Mouse (Mus musculus) neural tube, embryonic 15.5 days (tissue): ENCODE results near the gene Nipsnap2. TPM values are rescaled to one million over a fixed set of nuclear protein-coding genes. Genes with fewer than 3 reads are reported as not detected.
"Not testable (repeated sequence)": the region's sequence is repeated elsewhere in the genome, so short reads cannot be mapped to it uniquely, and the experiment has no call there.

ENCODE experiments used
- ATAC-seq: fragments of 200-750 bp; cut with Nextera tagmentation; 2 replicates; pipeline ENCODE4 v1.8.0; 2017; ENCODE audit warnings: mild to moderate bottlenecking, moderate TSS enrichment, moderate library complexity; ENCODE audit not compliant: low FRiP score
- H3K27ac ChIP-seq: fragments of 300-500 bp; sonication (generic); replicated peaks from 2 replicates; pipeline ENCODE4 v1.5.1; 2015; ENCODE audit warnings: mild to moderate bottlenecking, inconsistent platforms
- H3K27me3 ChIP-seq: fragments of 300-500 bp; sonication (generic); replicated peaks from 2 replicates; pipeline ENCODE4 v1.6.1; 2015; ENCODE audit warnings: inconsistent platforms
- H3K36me3 ChIP-seq: fragments of 300-500 bp; sonication (generic); 2 replicates; pipeline ENCODE4 v1.6.1; 2015; ENCODE audit warnings: inconsistent platforms
- H3K4me1 ChIP-seq: fragments of 300-500 bp; sonication (generic); 2 replicates; pipeline ENCODE4 v1.6.1; 2015; ENCODE audit warnings: inconsistent platforms
- H3K4me2 ChIP-seq: fragments of 300-500 bp; sonication (generic); 2 replicates; pipeline ENCODE4 v1.6.1; 2015; ENCODE audit warnings: inconsistent platforms, mild to moderate bottlenecking, moderate library complexity
- H3K4me3 ChIP-seq: fragments of 300-500 bp; sonication (generic); replicated peaks from 2 replicates; pipeline ENCODE4 v1.5.1; 2015; ENCODE audit warnings: mild to moderate bottlenecking, inconsistent platforms
- H3K9ac ChIP-seq: fragments of 300-500 bp; sonication (generic); replicated peaks from 2 replicates; pipeline ENCODE4 v1.6.1; 2015; ENCODE audit warnings: mild to moderate bottlenecking, inconsistent platforms
- H3K9me3 ChIP-seq: fragments of 300-500 bp; sonication (generic); replicated peaks from 2 replicates; pipeline ENCODE4 v1.6.1; 2016; ENCODE audit warnings: inconsistent platforms
- WGBS: fragments of 180-500 bp; shearing (Covaris S2); methylation state at CpG from one replicate; pipeline ENCODE4 v1.1.7; 2015; ENCODE audit warnings: mixed read lengths; 5-methylcytosine and 5-hydroxymethylcytosine counted together
- polyA plus RNA-seq: library from polyadenylated mRNA; unstranded; fragments of >200 nt; fragmentation: Nextera tagmentation; extraction: Ambion mirVana; gene quantifications from 2 replicates; pipeline ENCODE4 v1.2.1, GENCODE M21; 2015

Gene Nipsnap2
- polyA plus RNA-seq, 1 experiment from 2014 or later, result 95.7 TPM

- Histone ChIP-seq H3K27ac (no peak overlapping the region), H3K27me3 (no peaks in the 10 kb centered on the region), H3K9me3 (no peaks in the 10 kb centered on the region), H3K4me3 (no peak overlapping the region), H3K9ac (no peak overlapping the region), H3K4me2 (no peak overlapping the region), H3K4me1 (no peaks in the 10 kb centered on the region), H3K36me3 (peaks cover 21% of the 10 kb centered on the region)
- no peak for ATAC-seq
- 88% methylated on average over 23 of the region's 23 CpGs for WGBS
These were observed 45.8 kb downstream of the Nipsnap2 start for GRCm38 (mm10) chr5:129770443-129771355.

DNA sequence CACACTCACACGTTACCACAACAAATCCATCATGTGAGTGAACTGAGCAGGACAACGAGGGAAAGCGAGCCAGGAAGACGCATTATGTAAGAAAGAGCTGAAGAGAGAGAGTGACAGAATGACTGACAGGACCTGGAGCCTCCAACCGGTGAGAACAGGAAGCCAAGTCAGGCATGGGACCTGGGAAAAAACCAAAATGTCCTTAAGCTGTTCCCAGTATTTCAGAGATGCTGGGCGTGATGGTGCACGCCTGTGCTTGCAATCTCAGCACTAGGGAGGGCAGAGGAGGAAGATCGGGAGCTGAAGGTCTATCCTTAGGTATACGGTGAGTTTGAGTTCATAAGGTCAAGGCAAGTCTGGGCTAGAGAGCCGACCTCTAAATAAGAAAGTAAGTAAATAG, 47.6 kb downstream of the Nipsnap2 start:
- Histone ChIP-seq H3K27ac (no peak overlapping the region), H3K9ac (no peak overlapping the region), H3K4me1 (no peaks in the 10 kb centered on the region), H3K27me3 (no peaks in the 10 kb centered on the region), H3K4me3 (no peak overlapping the region), H3K4me2 (no peak overlapping the region), H3K36me3 (peaks cover 16% of the 10 kb centered on the region), H3K9me3 (no peaks in the 10 kb centered on the region)
- WGBS, result 91% methylated on average over 10 of the region's 10 CpGs
- ATAC-seq, result no peak

DNA sequence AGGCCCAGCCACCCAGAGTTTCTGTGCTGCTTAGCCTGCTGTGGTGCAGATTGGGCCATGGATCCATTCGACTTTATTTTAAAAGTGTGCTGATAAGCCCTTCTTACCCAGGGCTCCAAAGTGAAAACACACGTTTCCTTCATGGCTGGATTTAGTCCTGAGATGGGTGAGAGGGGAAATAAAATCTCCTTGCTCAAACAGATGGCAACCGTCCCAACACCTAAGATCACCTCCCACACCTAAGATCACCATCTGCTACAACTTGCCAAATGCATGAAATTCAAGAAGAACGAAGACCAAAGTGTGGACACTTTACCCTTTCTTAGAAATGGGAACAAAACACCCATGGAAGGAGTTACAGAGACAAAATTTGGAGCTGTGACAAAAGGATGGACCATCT, 48.5 kb downstream of the Nipsnap2 start:
- not testable (repeated sequence) for H3K9me3 ChIP-seq, H3K9ac ChIP-seq, H3K27ac ChIP-seq, H3K4me3 ChIP-seq, H3K4me1 ChIP-seq, ATAC-seq, H3K27me3 ChIP-seq, H3K4me2 ChIP-seq
- 92% methylated on average over 4 of the region's 4 CpGs for WGBS
- peaks cover 12% of the 10 kb centered on the region for H3K36me3 ChIP-seq

DNA sequence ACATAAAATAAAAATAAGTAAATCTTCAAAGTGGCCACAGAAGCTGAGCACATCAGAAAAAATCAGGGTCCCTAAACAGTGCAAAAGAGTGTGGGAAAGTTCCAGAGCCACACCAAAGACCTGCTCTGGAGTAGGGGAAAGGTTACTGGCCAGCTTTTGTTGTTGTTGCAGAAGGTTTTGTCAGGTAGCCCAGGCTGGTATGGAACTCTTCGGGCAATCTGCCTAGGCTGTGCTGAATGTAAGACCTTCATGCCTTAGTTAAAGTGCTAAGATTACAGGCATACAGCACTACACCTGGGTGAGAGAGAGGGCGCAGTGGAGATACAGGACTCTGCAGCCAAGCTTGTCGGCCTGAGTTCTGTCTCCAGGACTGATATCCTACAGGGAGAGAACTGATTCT, 49.8 kb downstream of the Nipsnap2 start:
- Histone ChIP-seq H3K36me3 (peaks cover 7% of the 10 kb centered on the region), H3K9me3 (no peaks in the 10 kb centered on the region), H3K27ac (no peak overlapping the region), H3K4me1 (peaks cover 11% of the 10 kb centered on the region), H3K4me3 (no peak overlapping the region), H3K4me2 (no peak overlapping the region), H3K9ac (no peak overlapping the region), H3K27me3 (no peaks in the 10 kb centered on the region)
- ATAC-seq, result no peak
- 95% methylated on average over 3 of the region's 3 CpGs for WGBS

GRCm38 (mm10) chr5:129778348-129778995, 53.6 kb downstream of the Nipsnap2 start:
- H3K4me2 ChIP-seq, result peak overlapping the region; percentile 93
- H3K9me3 ChIP-seq, result no peaks in the 10 kb centered on the region
- 43% methylated on average over 11 of the region's 11 CpGs for WGBS
- H3K4me3 ChIP-seq, result peak overlapping the region; percentile 55
- H3K27me3 ChIP-seq, result no peaks in the 10 kb centered on the region
- no peak for ATAC-seq
- H3K36me3 ChIP-seq, result no peaks in the 10 kb centered on the region
- H3K27ac ChIP-seq, result peak overlapping the region; percentile 1; the same call in 1 of the 2 replicates
- H3K4me1 ChIP-seq, result peaks cover 13% of the 10 kb centered on the region
- peak overlapping the region; percentile 61 for H3K9ac ChIP-seq

GRCm38 (mm10) chr5:129778996-129779716, 54.3 kb downstream of the Nipsnap2 start:
- Histone ChIP-seq H3K9ac (peak overlapping the region; percentile 61), H3K4me2 (peak overlapping the region; percentile 93), H3K4me1 (peaks cover 13% of the 10 kb centered on the region), H3K36me3 (no peaks in the 10 kb centered on the region), H3K27ac (peak overlapping the region; percentile 1; the same call in 1 of the 2 replicates), H3K9me3 (no peaks in the 10 kb centered on the region), H3K4me3 (peak overlapping the region; percentile 55), H3K27me3 (no peaks in the 10 kb centered on the region)
- WGBS, result 3% methylated on average over 32 of the region's 32 CpGs
- peak; percentile 94 for ATAC-seq

- Histone ChIP-seq H3K4me2 (no peak overlapping the region), H3K9ac (no peak overlapping the region), H3K4me1 (peaks cover 13% of the 10 kb centered on the region), H3K27ac (no peak overlapping the region), H3K36me3 (no peaks in the 10 kb centered on the region), H3K9me3 (no peaks in the 10 kb centered on the region), H3K27me3 (no peaks in the 10 kb centered on the region), H3K4me3 (no peak overlapping the region)
- 90% methylated on average over 3 of the region's 3 CpGs for WGBS
- no peak for ATAC-seq
These were observed 55.3 kb downstream of the Nipsnap2 start for GRCm38 (mm10) chr5:129780131-129780530.

DNA sequence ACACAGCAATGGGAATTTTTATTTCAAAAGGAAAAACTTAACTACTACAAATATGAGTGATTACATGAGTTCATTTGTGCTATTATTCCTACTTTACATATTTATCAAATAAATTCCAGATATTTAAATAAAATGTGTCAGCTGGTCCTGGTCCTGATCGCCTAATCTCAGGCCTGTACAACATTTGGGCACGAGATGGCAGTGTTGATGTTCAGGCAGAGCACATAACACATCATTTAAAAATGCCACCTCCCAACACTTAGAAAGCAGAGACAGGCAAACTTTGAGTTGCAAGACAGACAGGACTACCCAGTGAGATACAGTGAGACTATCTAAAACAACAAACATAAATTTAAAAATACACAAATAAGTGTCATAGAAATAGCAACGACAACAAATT, 57.3 kb downstream of the Nipsnap2 start:
- no peak overlapping the region for H3K9ac ChIP-seq
- H3K4me1 ChIP-seq, result peaks cover 18% of the 10 kb centered on the region
- H3K27me3 ChIP-seq, result no peaks in the 10 kb centered on the region
- WGBS, result 57% methylated on average over 3 of the region's 3 CpGs
- no peak overlapping the region for H3K4me3 ChIP-seq
- ATAC-seq, result no peak
- H3K9me3 ChIP-seq, result no peaks in the 10 kb centered on the region
- H3K36me3 ChIP-seq, result no peaks in the 10 kb centered on the region
- H3K27ac ChIP-seq, result no peak overlapping the region
- no peak overlapping the region for H3K4me2 ChIP-seq

DNA sequence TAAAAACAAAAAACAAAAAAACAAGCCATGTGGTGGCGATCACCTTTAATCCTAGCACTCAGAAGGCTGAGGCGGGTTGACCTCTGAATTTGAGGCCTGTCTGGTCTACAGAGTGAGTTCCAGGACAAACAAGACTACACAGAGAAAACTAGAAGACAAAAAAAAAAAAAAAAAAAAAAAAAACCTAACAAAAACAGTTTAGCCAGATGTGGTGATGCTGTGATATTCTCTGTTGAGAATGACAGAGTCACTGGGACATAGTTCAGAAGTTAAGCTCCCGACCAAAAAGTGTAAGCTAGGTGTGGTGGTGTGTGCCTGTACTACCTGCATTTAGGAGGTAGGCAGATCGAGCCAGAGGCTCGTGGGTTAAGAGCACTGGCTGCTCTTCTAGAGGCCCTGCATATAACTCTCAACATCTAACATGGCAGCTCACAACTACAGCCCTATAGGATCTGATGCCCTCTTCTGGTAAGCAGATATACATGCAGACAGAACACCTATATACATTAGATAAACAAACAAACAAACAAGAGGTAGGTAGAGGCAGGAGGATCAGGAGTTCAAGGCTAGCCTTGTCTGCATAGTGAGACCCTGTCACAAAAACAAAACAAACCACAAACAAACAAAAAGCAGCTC, 60.5 kb downstream of the Nipsnap2 start:
- Histone ChIP-seq H3K9ac (no peak overlapping the region), H3K4me2 (no peak overlapping the region), H3K9me3 (no peaks in the 10 kb centered on the region), H3K4me1 (peaks cover 29% of the 10 kb centered on the region), H3K36me3 (peaks cover 21% of the 10 kb centered on the region), H3K27ac (no peak overlapping the region), H3K4me3 (no peak overlapping the region), H3K27me3 (no peaks in the 10 kb centered on the region)
- ATAC-seq, result no peak
- WGBS, result 95% methylated on average over 5 of the region's 5 CpGs

- Histone ChIP-seq H3K9ac (peak overlapping the region; percentile 67), H3K27ac (peak overlapping the region; percentile 99), H3K4me1 (peaks cover 29% of the 10 kb centered on the region), H3K27me3 (no peaks in the 10 kb centered on the region), H3K4me2 (peak overlapping the region; percentile 79), H3K36me3 (peaks cover 27% of the 10 kb centered on the region), H3K9me3 (no peaks in the 10 kb centered on the region), H3K4me3 (peak overlapping the region; percentile 78)
- ATAC-seq, result no peak
- 78% methylated on average over 6 of the region's 6 CpGs for WGBS
These were observed 61.3 kb downstream of the Nipsnap2 start for GRCm38 (mm10) chr5:129786161-129786560.
